Mouse (Mus musculus) lung, embryonic 15.5 days (tissue): ENCODE measurements around the gene Slc4a8. TPM values are rescaled to one million over a fixed set of nuclear protein-coding genes. Genes with fewer than 3 reads are reported as not detected.
"Not testable (repeated sequence)": the region's sequence is repeated elsewhere in the genome, so short reads cannot be mapped to it uniquely, and the experiment has no call there.

Source experiments
- ATAC-seq: fragments of 200-750 bp; cut with Nextera tagmentation; 2 replicates; pipeline ENCODE4 v1.8.0; 2017; ENCODE audit warnings: moderate number of reproducible peaks, borderline replicate concordance; ENCODE audit not compliant: low FRiP score, low TSS enrichment; ENCODE audit errors: extremely low read depth
- H3K27ac ChIP-seq: fragments of 300-500 bp; sonication (generic); 2 replicates; pipeline ENCODE4 v1.5.1; 2015; ENCODE audit warnings: moderate library complexity, mild to moderate bottlenecking, inconsistent platforms
- H3K27me3 ChIP-seq: fragments of 300-500 bp; sonication (generic); 2 replicates; pipeline ENCODE4 v1.6.1; 2015; ENCODE audit warnings: inconsistent platforms
- H3K36me3 ChIP-seq: fragments of 300-500 bp; sonication (generic); 2 replicates; pipeline ENCODE4 v1.6.1; 2015; ENCODE audit warnings: inconsistent platforms
- H3K4me1 ChIP-seq: fragments of 300-500 bp; sonication (generic); 2 replicates; pipeline ENCODE4 v1.6.1; 2015; ENCODE audit warnings: inconsistent platforms
- H3K4me2 ChIP-seq: fragments of 300-500 bp; sonication (generic); 2 replicates; pipeline ENCODE4 v1.6.1; 2015; ENCODE audit warnings: inconsistent platforms, mild to moderate bottlenecking, moderate library complexity
- H3K4me3 ChIP-seq: fragments of 300-500 bp; sonication (generic); 2 replicates; pipeline ENCODE4 v1.5.1; 2015; ENCODE audit warnings: mild to moderate bottlenecking, inconsistent platforms
- H3K9ac ChIP-seq: fragments of 300-500 bp; sonication (generic); 2 replicates; pipeline ENCODE4 v1.6.1; 2015; ENCODE audit warnings: inconsistent platforms
- H3K9me3 ChIP-seq: fragments of 300-500 bp; sonication (generic); 2 replicates; pipeline ENCODE4 v1.6.1; 2016; ENCODE audit warnings: inconsistent platforms
- WGBS: fragments of 180-500 bp; shearing (Covaris S2); methylation state at CpG from one replicate; pipeline ENCODE4 v1.1.7; 2015; 5-methylcytosine and 5-hydroxymethylcytosine counted together
- polyA plus RNA-seq: library from polyadenylated mRNA; unstranded; fragments of >200 nt; fragmentation: Nextera tagmentation; extraction: Ambion mirVana; gene quantifications from 2 replicates; pipeline ENCODE4 v1.2.1, GENCODE M21; 2015

Gene Slc4a8
- polyA plus RNA-seq, 1 experiment from 2014 or later: 2.0 TPM

DNA sequence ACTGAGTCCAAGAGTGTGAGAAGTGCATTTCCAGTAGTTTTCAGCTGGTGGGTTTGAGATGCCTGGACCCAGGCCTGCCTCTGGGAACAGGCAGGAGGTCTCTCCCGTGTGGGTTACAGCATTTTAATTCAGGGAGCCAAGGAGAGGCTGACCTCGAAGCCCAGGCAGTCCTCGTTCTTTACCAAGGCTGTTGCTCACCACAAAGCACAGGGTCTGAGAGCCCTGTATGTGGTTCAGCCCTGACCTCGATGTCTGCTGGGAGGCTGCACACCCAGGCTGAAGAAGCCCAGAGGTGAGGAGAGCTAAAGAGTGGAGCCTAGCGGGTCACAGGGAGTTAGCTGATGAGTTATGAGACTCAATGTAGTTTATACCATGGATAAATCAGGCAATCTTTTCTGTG is 52.0 kb downstream of the Slc4a8 start:
- no peak overlapping the region for H3K4me3 ChIP-seq
- H3K27me3 ChIP-seq: no peaks in the 10 kb centered on the region
- H3K9ac ChIP-seq: no peak overlapping the region
- H3K4me2 ChIP-seq: no peak overlapping the region
- H3K36me3 ChIP-seq: no peaks in the 10 kb centered on the region
- no peaks in the 10 kb centered on the region for H3K9me3 ChIP-seq
- 68% methylated on average over 5 of the region's 5 CpGs for WGBS
- 0 out of 2 replicates have a peak, but pooled peaks cover 4% of the 10 kb centered on the region for H3K4me1 ChIP-seq
- H3K27ac ChIP-seq: no peak overlapping the region
- ATAC-seq: no peak

GRCm38 (mm10) chr15:100814066-100814465 is 52.5 kb downstream of the Slc4a8 start:
- Histone ChIP-seq H3K4me3 (no peak overlapping the region), H3K4me2 (no peak overlapping the region), H3K27me3 (no peaks in the 10 kb centered on the region), H3K9ac (no peak overlapping the region), H3K9me3 (no peaks in the 10 kb centered on the region; the same call in 1 of the 2 replicates), H3K36me3 (no peaks in the 10 kb centered on the region), H3K27ac (no peak overlapping the region), H3K4me1 (0 out of 2 replicates have a peak, but pooled peaks cover 4% of the 10 kb centered on the region)
- ATAC-seq: no peak
- 52% methylated on average over 7 of the region's 7 CpGs for WGBS

DNA sequence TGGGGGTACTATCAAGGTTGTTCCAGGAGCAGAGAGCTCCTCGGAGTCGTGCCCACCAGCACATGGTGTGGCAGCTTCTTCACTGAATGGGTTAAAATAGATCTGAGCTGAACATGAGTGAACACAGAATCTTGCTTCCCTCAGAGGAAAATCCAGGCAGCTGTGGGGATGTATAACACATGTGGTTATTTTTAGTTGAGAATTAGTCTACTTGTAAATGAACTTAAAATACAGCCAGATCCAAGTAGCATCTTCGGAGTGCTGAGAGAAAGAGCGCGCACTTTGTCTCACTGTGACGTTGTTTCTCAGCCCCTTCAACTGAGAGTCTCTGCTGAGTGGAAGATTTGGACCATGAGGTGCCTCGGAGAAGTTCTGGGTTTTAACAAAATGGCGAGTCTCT is 53.8 kb downstream of the Slc4a8 start:
- no peak overlapping the region for H3K4me3 ChIP-seq
- no peak for ATAC-seq
- no peak overlapping the region for H3K27ac ChIP-seq
- no peak overlapping the region for H3K9ac ChIP-seq
- no peaks in the 10 kb centered on the region for H3K36me3 ChIP-seq
- H3K27me3 ChIP-seq: no peaks in the 10 kb centered on the region
- WGBS: 72% methylated on average over 8 of the region's 8 CpGs
- no peaks in the 10 kb centered on the region; the same call in 1 of the 2 replicates for H3K9me3 ChIP-seq
- H3K4me2 ChIP-seq: 0 out of 2 replicates have a peak overlapping the region, but pooled peaks have one; percentile 16
- 0 out of 2 replicates have a peak, but pooled peaks cover 4% of the 10 kb centered on the region for H3K4me1 ChIP-seq

- Histone ChIP-seq H3K4me1 (0 out of 2 replicates have a peak, but pooled peaks cover 4% of the 10 kb centered on the region), H3K9ac (no peak overlapping the region), H3K9me3 (no peaks in the 10 kb centered on the region; the same call in 1 of the 2 replicates), H3K4me2 (no peak overlapping the region), H3K36me3 (no peaks in the 10 kb centered on the region), H3K27me3 (peaks cover 11% of the 10 kb centered on the region), H3K4me3 (no peak overlapping the region), H3K27ac (no peak overlapping the region)
- 62% methylated on average over 3 of the region's 3 CpGs for WGBS
- no peak for ATAC-seq
Measured at GRCm38 (mm10) chr15:100818860-100819259, 57.3 kb downstream of the Slc4a8 start.

DNA sequence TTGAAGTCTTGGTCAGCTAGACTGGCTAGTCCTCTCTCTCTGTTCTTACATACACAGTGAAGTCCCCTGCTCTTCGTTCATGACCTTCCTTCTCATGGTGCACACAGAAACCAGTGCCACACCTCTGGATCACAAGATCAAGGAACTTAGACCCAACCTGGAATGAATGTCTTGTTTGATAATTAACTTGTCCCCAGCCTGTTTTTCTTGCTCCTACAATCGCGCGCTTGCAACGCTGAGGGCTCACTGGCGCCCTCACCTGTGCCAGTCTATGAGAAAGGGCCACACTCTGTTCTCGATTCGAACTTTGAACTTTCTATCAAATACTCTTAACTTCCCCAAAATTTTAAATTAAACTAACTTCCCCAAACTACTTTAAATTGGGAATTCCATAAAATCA is 60.3 kb downstream of the Slc4a8 start:
- H3K9ac ChIP-seq: no peak overlapping the region
- H3K9me3 ChIP-seq: no peaks in the 10 kb centered on the region; the same call in 1 of the 2 replicates
- H3K4me1 ChIP-seq: no peaks in the 10 kb centered on the region
- no peak overlapping the region for H3K4me3 ChIP-seq
- peaks cover 36% of the 10 kb centered on the region for H3K27me3 ChIP-seq
- no peak overlapping the region for H3K27ac ChIP-seq
- no peak overlapping the region for H3K4me2 ChIP-seq
- WGBS: 48% methylated on average over 8 of the region's 8 CpGs
- H3K36me3 ChIP-seq: no peaks in the 10 kb centered on the region
- no peak for ATAC-seq

- H3K4me1 ChIP-seq, H3K4me3 ChIP-seq, ATAC-seq, H3K36me3 ChIP-seq, H3K9ac ChIP-seq, H3K4me2 ChIP-seq, H3K27ac ChIP-seq, H3K9me3 ChIP-seq: not testable (repeated sequence)
- H3K27me3 ChIP-seq: peaks cover 36% of the 10 kb centered on the region
- 60% methylated on average over 4 of the region's 4 CpGs for WGBS
Measured at GRCm38 (mm10) chr15:100822370-100822769, 60.8 kb downstream of the Slc4a8 start.

DNA sequence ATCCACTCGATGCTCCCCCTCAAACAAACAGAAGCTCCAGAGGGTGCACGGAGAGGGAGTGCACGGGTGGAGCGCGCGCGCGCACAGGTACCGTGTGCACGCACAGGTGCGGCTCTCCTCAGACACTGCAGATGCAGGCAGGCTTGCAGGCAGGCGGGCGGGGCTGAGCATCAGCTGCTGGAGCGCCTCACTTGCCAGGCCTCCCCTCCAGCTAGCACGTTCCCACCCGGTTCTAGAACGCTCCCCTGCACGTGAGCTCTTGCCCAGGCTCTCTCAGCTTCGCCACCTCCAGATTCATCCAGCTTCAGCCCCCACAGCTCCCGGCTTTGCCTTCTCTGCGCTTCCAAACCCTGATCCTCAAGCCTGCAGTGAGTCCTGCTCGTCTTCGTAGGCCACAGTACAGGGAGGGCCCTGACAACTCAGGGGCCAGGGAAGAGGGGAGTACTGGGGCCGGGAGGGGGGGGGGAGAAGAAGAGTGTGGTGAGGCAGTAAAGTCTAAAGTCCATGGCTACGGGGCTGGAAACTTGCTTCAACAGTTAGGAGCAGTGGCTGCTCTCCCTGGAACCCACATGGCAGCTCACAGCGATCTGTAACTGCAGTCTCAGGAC is 63.8 kb downstream of the Slc4a8 start:
- WGBS: 14% methylated on average over 25 of the region's 26 CpGs
- H3K4me3 ChIP-seq: no peak overlapping the region
- H3K27ac ChIP-seq: no peak overlapping the region
- no peaks in the 10 kb centered on the region for H3K4me1 ChIP-seq
- H3K27me3 ChIP-seq: peaks cover 41% of the 10 kb centered on the region
- no peaks in the 10 kb centered on the region for H3K36me3 ChIP-seq
- no peak overlapping the region for H3K4me2 ChIP-seq
- no peak overlapping the region for H3K9ac ChIP-seq
- no peaks in the 10 kb centered on the region for H3K9me3 ChIP-seq
- ATAC-seq: no peak

- Histone ChIP-seq H3K4me2 (no peak overlapping the region), H3K4me3 (no peak overlapping the region), H3K36me3 (no peaks in the 10 kb centered on the region), H3K9me3 (no peaks in the 10 kb centered on the region), H3K27me3 (peaks cover 41% of the 10 kb centered on the region), H3K9ac (no peak overlapping the region), H3K27ac (no peak overlapping the region), H3K4me1 (no peaks in the 10 kb centered on the region)
- no peak for ATAC-seq
- 85% methylated on average over 8 of the region's 8 CpGs for WGBS
Measured at GRCm38 (mm10) chr15:100826076-100826475, 64.5 kb downstream of the Slc4a8 start.

DNA sequence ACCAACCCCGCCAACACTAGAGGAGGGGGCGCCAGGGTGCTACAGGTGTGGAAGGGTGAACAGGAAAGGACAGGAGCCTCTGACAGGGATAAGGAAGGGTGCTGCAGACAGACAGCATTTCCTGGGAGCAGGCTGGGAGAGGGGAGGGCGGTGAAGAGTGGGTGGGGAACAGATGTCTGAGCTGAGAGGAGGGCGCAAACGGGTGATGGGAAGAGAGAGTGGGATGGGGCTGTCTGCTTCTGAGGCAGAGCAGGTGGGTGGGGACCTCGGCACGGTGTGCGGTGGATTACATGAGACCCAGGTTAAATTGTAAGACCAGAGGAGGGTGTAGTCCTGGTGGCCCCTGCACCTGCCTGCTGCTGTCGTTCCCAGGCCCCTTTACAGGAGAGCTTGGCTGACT is 68.2 kb downstream of the Slc4a8 start:
- H3K9ac ChIP-seq: no peak overlapping the region
- peaks cover 28% of the 10 kb centered on the region for H3K27me3 ChIP-seq
- H3K4me2 ChIP-seq: no peak overlapping the region
- no peaks in the 10 kb centered on the region for H3K9me3 ChIP-seq
- H3K36me3 ChIP-seq: no peaks in the 10 kb centered on the region
- H3K4me1 ChIP-seq: no peaks in the 10 kb centered on the region
- WGBS: 74% methylated on average over 9 of the region's 9 CpGs
- H3K4me3 ChIP-seq: no peak overlapping the region
- no peak overlapping the region for H3K27ac ChIP-seq
- ATAC-seq: no peak

- no peak for ATAC-seq
- WGBS: 57% methylated on average over 6 of the region's 6 CpGs
- peaks cover 19% of the 10 kb centered on the region for H3K27me3 ChIP-seq
- no peaks in the 10 kb centered on the region for H3K9me3 ChIP-seq
- no peak overlapping the region for H3K27ac ChIP-seq
- H3K4me1 ChIP-seq: no peaks in the 10 kb centered on the region
- no peak overlapping the region for H3K4me3 ChIP-seq
- H3K9ac ChIP-seq: no peak overlapping the region
- H3K36me3 ChIP-seq: no peaks in the 10 kb centered on the region
- H3K4me2 ChIP-seq: no peak overlapping the region
Measured at GRCm38 (mm10) chr15:100830682-100831081, 69.1 kb downstream of the Slc4a8 start.

- ATAC-seq: no peak
Measured at GRCm38 (mm10) chr15:100832144-100832543, 70.6 kb downstream of the Slc4a8 start.

GRCm38 (mm10) chr15:100832784-100833183 is 71.2 kb downstream of the Slc4a8 start:
- peaks cover 13% of the 10 kb centered on the region; the same call in 1 of the 2 replicates for H3K27me3 ChIP-seq
- H3K4me3 ChIP-seq: no peak overlapping the region
- WGBS: 27% methylated on average over 7 of the region's 7 CpGs
- ATAC-seq: no peak
- H3K36me3 ChIP-seq: no peaks in the 10 kb centered on the region
- no peak overlapping the region for H3K9ac ChIP-seq
- H3K9me3 ChIP-seq: no peaks in the 10 kb centered on the region
- H3K4me2 ChIP-seq: no peak overlapping the region
- no peak overlapping the region for H3K27ac ChIP-seq
- H3K4me1 ChIP-seq: no peaks in the 10 kb centered on the region

More at GRCm38 (mm10) chr15:100832144-100832543, 70.6 kb downstream of the Slc4a8 start:
- Histone ChIP-seq H3K4me1 (no peaks in the 10 kb centered on the region), H3K4me3 (no peak overlapping the region), H3K9ac (no peak overlapping the region), H3K36me3 (no peaks in the 10 kb centered on the region), H3K4me2 (no peak overlapping the region), H3K27me3 (peaks cover 15% of the 10 kb centered on the region; the same call in 1 of the 2 replicates), H3K9me3 (no peaks in the 10 kb centered on the region), H3K27ac (no peak overlapping the region)
- 84% methylated on average over 8 of the region's 8 CpGs for WGBS
